Mouse (Mus musculus) left cerebral cortex, adult 8-10 months (tissue): Measurements from ENCODE around the gene Pik3c2g. TPM values are rescaled to one million over a fixed set of nuclear protein-coding genes. Genes with fewer than 3 reads are reported as not detected.
"Not testable (repeated sequence)": the region's sequence is repeated elsewhere in the genome, so short reads cannot be mapped to it uniquely, and the experiment has no call there.

Experiments used
- DNase-seq, 2 experiments: peaks; one replicate each; pipeline ENCODE4 v3.0.0; 2022; ENCODE audit warnings: low spot score in 2 of 2
- total RNA-seq, 4 experiments: library from RNA; stranded (reverse); gene quantifications; 2 replicates each; pipeline ENCODE4 v1.2.4; 2022

Pik3c2g gene
- total RNA-seq, 4 experiments from 2014 or later, result 0.11 to 0.26 (median 0.12) TPM; not detected in 1

DNA sequence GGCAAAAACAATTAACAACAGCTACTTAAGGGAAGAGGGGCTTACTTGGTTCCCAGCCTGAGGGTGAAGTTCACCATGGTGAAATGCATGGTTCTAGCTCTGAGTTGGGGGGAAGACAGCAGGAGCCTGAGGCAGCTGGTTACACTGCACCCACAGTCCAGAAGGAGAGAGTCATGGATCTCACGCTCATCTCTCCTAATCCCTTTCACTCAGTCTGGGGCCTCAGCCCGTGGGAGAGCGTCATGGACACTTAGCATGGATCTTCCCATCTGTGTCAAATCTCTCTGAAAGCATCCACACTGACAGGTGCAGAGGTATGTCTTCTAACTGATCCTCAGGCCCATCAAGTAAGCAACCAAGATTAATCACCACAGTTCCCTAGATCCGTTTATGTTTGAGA is 320.1 kb downstream of the Pik3c2g start:
- no peak for DNase-seq

DNA sequence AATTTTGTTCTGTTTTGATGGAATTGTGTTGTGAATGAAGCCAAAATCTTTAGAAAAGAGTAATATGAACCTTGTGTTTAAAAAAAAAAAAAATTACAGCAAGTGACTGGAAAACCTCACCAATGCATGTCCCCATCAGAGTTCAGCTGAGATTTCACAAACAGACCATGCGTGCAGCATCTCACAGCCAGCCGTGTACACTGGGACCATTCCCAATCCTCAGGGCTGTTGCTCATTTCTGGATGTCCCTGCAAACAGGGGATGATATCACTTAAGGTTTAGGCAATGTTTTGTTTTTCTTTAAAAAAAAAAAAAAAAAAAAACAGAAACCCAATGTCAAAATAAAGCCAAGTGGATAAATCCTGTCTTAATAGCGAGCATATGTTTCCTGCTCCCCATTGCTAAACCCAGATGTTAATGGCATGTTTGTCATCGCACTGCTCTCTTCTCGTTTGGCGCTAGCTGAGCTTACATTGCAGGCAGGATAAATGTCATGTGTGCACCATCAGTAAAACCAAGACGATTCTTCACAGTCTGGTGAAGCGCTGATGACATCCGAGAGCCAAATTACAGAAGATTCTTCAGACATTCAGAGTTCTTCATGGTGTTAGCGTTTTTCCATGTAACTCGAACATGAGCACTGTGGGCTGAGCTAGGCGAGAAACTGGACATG is 322.1 kb downstream of the Pik3c2g start:
- DNase-seq, result no peak

DNA sequence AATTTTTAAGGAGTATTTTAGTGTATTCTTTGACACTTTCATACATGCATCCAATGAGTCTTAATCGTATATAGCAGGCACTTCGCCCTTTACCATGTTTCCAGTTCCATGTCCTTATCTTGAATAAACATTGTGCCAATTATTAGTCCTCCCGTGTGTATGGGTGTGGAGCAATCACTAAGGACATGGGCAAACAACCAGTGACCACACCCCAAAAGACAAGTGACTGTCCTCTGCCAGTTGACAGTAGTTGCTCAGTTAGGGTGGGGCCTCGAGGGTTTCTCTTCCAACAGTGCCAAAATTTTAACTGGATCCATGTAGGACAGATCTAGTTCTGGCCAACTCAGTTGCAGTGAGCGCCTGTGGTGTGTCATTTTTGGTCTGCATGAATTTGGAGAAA is 341.7 kb downstream of the Pik3c2g start:
- no peak for DNase-seq

DNA sequence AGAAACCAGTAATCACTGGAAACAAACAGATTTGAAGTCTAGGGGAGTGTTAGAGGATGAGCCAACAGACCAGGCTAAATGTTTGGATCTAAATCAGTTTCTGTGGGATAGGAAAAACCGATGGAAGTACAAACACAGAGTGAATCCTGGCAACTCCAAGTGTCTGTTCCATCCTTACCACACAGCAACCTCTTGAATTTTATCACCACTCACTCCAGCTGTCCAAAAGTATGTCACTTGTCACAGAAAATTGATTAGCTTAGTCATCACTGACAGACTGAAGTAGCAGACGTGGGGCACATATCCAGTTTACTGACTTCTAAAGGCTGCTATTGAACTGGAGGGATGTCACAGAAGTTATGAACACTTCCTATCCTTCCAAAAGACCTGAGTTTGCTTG is 347.8 kb downstream of the Pik3c2g start:
- no peak for DNase-seq

DNA sequence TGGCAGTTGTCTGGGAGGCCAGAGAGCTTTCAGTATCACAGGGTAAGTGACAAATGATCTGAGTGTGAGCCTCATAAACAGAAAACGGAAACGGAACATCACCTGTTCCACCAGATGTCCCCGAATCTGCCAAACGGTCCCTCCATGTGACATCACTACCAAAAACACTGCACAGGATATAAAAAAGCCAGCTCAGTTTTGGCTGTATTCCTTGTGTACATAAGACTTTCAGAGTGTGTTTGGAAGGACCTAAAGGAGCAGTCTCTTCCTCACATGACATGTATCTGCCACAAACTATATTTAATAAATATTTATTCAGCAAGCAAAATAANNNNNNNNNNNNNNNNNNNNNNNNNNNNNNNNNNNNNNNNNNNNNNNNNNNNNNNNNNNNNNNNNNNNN is 350.6 kb downstream of the Pik3c2g start:
- not testable (repeated sequence) for DNase-seq

DNA sequence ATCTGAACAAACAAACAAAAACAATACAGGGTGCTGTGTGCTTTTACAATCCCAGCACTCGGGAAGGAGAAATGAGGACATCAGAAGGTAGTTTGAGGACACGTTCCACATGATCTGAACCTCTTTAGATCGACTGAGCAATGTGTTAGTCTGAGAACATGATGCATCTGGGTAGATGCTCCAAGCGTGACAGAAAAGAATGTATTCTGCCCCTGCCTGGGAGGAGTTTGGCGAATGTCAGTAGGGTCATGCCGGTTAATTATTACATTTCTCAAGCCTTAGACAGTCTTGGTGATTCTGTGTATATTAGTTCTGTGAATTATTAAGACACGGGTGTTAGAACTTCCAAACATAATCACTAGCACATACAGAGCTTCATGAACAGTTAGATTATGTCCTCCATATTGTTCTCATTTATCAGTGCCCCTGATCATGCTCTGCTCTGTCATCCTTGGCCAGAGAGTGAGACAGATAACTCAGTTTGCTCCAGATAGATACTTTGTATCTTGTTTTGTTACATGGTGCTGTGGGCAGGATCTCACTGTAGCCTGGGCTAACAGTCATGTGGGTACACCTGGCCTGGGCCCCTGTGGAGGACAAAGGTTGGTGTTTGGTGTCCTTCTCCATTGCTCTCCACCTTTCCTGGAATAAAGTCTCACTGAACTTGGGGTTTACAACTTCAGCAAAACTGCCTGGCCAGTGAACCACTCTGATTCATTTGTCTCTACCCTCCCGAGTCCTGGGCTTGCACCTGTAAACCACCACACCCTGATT is 360.3 kb downstream of the Pik3c2g start:
- no peak for DNase-seq

DNA sequence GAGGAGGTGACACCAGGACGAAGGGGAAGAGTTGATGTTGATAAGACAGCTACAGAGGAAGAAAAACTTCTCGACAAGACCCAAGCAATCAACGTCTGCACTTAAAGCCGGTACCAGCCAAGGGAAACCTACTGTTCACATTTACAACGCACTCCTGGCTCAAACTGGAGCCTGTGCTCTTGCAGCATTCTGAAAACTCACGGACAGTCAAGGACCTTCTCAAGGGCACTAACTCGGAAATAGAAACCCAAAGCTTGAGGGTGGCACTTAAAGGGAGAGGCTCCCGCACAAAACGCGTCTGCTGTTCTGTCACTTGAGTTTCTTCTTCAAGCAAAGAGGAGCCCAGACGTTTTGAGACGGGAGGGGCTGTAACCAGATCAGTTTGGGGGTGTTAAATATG is 366.6 kb downstream of the Pik3c2g start:
- DNase-seq, result no peak

DNA sequence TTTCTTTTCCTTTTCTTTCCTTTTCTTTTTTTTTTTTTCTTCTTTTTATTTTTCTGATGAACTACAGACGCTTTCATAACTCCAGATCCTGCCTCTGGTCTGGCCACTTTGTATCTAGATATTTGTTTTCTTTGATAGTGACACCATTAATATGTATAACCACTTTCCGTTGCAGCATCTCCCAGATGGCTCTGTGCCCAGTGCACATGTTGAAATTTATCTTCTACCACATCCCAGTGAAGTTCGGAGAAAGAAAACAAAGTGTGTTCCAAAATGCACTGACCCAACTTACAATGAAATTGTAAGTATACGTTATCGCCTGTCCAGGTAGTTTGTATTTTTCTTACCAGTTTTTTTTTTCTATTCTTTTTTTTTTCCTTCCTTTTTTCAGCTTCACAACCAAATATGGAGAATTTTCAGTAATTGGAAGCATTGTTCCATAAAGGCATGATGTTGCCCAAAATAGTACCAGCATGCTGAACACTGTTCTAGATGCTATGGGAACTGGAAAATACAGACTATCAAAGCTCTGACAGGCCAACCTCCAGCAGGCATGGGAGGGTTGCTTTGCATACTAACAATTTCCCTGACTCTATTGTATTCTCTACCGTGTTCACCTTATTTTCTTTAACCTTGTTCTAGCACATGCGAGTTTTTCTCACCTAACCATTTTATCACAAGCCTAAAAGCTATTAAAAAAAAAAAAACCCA is 370.7 kb downstream of the Pik3c2g start:
- DNase-seq, result no peak

DNA sequence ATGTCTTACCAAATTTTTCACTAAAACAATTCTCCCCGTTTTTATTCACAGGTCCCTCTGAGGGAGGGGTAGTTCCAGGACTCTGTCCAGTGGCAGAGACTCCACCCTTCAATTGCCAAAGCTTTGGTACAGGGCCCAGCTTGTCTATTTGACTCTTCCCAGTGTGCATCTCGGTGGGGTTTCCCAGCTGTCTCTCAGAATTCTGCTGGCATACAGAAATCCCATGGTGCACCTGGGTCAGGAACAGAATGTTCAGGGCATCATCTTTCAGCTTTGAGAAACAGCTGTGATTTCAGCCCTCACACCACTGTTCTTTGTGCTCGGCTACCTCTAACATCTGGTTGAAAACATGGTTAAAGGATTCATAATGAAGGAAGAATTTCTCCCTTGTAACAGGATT is 376.8 kb downstream of the Pik3c2g start:
- DNase-seq, result no peak

DNA sequence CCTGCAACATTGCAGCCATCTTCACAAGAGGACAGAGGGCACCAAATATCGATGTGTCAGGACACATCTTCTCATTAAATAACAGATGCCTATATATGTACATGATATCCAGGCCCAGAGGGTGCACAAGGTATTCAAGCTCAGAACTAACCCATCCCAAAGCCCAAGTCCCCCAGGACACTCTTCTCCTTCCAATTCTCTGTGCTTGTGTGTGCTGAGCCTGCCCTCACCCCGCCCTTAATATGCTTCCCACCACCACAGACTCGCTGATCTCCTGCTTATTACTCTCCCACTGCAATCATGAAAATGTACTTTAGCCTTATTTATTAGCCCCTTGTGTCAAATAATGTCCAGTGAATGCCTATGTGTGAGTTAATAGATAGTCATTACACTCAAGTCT is 377.9 kb downstream of the Pik3c2g start:
- DNase-seq, result no peak

DNA sequence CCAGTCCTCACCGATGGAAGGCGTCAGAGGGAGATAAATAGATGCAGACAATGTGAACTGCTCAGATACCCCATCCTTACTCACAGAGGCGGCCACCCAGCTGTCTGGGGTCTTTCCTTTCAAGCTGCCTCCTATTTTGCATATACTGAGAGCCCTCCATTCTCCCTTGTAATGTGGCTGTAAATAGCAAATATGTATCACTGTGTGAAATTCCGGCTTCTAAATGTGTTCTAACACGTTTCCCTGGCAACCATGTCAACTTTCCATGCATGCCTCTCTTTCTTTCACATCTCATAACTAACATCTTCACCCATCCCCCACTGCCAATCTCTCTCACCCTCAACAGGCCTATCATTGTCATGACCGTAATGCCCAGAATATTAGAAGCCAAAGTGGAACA is 379.7 kb downstream of the Pik3c2g start:
- DNase-seq, result no peak

DNA sequence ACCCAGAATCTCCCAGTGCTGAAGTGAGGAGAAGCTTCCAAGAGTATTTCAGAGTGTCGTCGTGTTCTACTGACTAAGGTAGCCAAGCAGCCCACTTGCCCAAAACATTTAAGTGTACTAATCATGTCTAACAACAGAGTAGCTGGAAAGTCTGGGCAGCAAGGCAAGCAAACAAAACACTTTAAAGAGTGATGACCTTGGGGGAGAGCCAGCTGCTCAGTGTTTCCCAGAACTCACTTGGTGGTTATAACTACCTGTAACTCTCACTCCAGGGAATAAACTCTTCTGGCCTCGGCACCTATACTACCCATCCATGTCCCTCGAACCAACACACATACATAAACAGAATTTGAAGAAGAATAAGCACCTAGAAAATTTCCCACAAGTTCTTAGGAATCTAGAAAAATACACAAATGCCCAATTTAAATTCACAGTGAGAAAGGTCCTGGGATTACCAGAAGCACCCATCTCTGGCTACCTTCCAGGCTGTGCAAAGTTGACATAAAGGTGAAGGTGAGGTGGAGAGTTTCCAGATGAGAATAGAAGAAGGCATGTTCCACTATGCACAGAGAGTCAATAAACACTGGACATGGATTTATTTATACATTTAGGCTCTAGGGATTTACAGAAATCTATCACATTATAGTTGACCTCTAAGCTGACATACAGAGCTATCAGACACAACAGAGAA is 384.7 kb downstream of the Pik3c2g start:
- DNase-seq, result no peak

DNA sequence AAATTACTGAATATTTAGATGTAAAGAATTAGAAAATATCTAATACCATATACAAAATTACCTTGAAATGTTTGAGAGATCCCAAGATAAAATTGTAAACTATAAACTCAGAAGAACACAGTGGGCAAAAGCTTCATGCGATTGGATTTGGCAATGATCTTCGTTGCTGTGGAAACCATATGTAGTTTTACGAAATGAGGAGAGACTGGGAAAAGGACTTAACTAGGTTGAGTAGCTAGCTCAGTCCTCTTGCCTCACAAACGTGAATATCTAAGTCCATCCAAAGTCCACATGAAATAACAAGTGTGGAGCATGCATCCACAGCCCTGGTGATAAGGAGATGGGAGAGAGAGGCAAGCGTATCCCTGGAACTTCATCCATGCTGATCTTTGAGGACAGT is 387.6 kb downstream of the Pik3c2g start:
- DNase-seq, result no peak

DNA sequence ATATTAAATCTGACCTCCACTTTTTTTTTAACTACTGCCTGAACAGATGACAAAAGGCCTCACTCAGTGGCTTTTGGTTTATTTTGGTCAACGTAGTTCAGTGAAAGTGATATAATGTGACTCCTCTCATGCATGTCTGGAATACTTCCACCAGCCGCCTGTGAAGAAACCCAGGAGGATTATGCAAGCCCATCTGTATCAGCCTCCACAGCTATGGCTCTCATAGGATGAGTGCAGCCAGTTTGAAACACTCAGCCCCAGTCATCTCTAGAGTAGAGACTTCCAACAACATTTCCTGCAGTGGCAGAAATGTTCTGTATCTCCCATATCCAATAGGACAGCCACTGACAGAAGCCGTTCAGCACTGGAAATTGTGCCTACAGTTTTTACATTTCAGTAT is 391.1 kb downstream of the Pik3c2g start:
- no peak for DNase-seq

DNA sequence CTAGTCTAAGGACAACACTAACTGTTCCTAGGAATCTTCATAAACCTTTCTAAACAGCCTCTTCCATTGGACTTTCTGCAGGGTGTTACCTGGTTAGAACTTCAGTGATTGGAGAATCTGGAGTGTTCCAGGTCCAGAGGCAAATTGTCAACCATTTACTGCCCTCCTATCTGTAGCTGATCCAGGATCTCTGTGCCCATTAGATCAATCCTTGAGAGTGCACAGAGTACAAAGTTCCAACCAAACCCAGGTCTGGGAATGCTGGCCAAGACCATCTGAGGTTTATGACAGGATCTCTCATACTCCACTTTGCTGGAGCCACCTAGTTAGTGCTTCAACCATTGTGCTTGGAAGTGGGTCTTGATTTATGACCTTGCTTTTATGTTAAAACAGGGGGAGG is 394.0 kb downstream of the Pik3c2g start:
- no peak for DNase-seq

DNA sequence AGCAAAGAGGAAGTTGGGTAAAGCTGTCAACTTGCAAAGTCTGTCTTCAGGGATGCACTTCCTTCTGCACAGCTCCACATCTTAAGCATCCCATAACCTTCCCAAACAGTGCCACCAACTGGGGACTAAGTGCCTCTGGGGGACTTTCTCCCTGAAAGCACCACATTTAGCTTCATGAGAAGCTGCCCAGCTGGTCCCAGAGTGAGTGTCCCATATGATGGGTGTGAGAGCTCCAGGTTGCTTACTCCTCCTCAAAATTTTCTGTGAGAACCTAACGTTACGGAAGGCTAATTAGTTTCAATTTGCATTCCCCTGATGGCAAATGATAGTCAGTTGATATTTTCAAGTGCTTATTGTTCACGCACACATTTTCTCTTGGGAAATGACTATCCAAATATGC is 397.0 kb downstream of the Pik3c2g start:
- no peak for DNase-seq

DNA sequence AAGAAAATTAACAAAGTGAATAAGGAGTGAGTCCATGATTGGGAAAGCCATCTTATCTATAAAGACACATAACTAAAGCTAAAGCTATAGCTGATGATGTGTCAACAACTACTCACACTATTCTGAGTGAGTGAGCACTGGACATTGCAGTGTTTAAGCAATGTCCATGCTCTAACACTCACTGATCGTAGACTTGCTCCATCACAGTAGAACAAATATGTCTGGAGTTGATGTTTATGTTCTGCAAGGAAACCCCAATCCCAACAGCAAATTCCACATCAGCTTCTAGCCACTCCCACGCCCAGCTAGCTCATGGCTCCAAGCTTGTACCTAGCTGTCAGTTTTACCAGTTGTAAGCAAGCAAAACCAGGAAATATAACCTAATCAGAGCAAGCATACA is 399.5 kb downstream of the Pik3c2g start:
- no peak for DNase-seq

DNA sequence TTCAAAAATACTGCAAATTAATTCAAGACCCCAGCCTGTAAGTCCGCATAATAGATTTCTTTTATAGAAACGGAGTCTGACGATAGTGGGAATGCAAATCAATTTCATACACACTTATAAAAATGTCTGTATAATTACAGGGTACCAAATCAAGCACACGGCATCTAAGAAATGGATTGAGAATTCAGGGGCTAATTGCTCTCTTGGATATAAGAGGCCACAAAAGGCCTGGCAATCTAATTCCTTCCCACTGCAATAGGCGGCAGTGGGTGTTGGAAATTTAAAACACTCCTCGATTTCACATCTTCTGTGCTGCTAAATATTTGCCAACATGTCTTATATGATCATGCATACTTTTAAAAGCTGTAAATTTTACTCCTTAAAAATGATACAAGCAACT is 402.1 kb downstream of the Pik3c2g start:
- DNase-seq, result no peak

DNA sequence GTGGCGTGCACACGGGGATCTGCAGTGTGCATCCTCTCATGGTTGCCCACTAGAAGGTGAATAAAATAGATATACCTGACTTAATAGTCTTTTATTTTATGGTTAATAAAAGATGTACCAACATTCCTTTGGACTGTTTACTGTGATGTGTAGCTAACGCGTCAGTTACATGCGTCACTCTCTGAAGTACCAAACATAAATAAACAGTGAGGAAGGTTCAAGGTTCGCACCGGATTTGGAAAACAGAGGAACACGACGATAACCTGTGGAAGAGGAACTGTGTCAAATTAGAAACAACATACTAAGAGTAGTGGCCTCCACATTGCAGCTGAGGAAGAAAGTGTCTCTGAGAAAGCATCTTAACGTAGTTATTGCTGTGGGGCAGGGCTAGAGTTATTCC is 402.6 kb downstream of the Pik3c2g start:
- no peak for DNase-seq

DNA sequence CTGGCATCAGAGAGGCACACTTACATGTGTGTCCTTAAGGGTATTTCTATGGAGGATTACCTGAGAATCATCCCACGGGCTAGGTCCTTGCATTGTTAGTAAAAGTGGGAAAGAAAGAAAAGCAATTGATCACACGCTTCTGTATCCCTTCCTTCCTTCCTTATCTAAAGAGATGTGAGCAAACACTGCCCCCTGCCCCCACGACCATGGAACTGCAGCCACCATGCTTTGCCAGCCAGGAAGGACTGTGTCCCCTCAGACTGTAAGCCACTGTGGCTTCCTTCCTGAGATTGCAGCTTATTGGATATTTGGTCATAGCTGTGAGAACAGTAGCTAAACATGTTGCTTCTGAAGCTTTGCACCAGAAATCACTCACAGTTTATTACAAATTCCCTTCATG is 418.2 kb downstream of the Pik3c2g start:
- no peak for DNase-seq
